Mouse (Mus musculus) neural tube, embryonic 15.5 days (tissue): Measurements from ENCODE around the gene Kirrel. TPM values are rescaled to one million over a fixed set of nuclear protein-coding genes. Genes with fewer than 3 reads are reported as not detected.
A peak's percentile ranks its signal among the peaks of the same experiment; 100 is the strongest.
"Not testable (repeated sequence)": the region's sequence is repeated elsewhere in the genome, so short reads cannot be mapped to it uniquely, and the experiment has no call there.

Experiments
- ATAC-seq: fragments of 200-750 bp; cut with Nextera tagmentation; 2 replicates; pipeline ENCODE4 v1.8.0; 2017; ENCODE audit warnings: mild to moderate bottlenecking, moderate TSS enrichment, moderate library complexity; ENCODE audit not compliant: low FRiP score
- H3K27ac ChIP-seq: fragments of 300-500 bp; sonication (generic); replicated peaks from 2 replicates; pipeline ENCODE4 v1.5.1; 2015; ENCODE audit warnings: mild to moderate bottlenecking, inconsistent platforms
- H3K27me3 ChIP-seq: fragments of 300-500 bp; sonication (generic); replicated peaks from 2 replicates; pipeline ENCODE4 v1.6.1; 2015; ENCODE audit warnings: inconsistent platforms
- H3K36me3 ChIP-seq: fragments of 300-500 bp; sonication (generic); 2 replicates; pipeline ENCODE4 v1.6.1; 2015; ENCODE audit warnings: inconsistent platforms
- H3K4me1 ChIP-seq: fragments of 300-500 bp; sonication (generic); 2 replicates; pipeline ENCODE4 v1.6.1; 2015; ENCODE audit warnings: inconsistent platforms
- H3K4me2 ChIP-seq: fragments of 300-500 bp; sonication (generic); 2 replicates; pipeline ENCODE4 v1.6.1; 2015; ENCODE audit warnings: inconsistent platforms, mild to moderate bottlenecking, moderate library complexity
- H3K4me3 ChIP-seq: fragments of 300-500 bp; sonication (generic); replicated peaks from 2 replicates; pipeline ENCODE4 v1.5.1; 2015; ENCODE audit warnings: mild to moderate bottlenecking, inconsistent platforms
- H3K9ac ChIP-seq: fragments of 300-500 bp; sonication (generic); replicated peaks from 2 replicates; pipeline ENCODE4 v1.6.1; 2015; ENCODE audit warnings: mild to moderate bottlenecking, inconsistent platforms
- H3K9me3 ChIP-seq: fragments of 300-500 bp; sonication (generic); replicated peaks from 2 replicates; pipeline ENCODE4 v1.6.1; 2016; ENCODE audit warnings: inconsistent platforms
- WGBS: fragments of 180-500 bp; shearing (Covaris S2); methylation state at CpG from one replicate; pipeline ENCODE4 v1.1.7; 2015; ENCODE audit warnings: mixed read lengths; 5-methylcytosine and 5-hydroxymethylcytosine counted together
- polyA plus RNA-seq: library from polyadenylated mRNA; unstranded; fragments of >200 nt; fragmentation: Nextera tagmentation; extraction: Ambion mirVana; gene quantifications from 2 replicates; pipeline ENCODE4 v1.2.1, GENCODE M21; 2015

The Kirrel gene
- polyA plus RNA-seq, 1 experiment from 2014 or later = 5.9 TPM

- Histone ChIP-seq H3K4me1 (no peaks in the 10 kb centered on the region; the same call in 1 of the 2 replicates), H3K27me3 (no peaks in the 10 kb centered on the region), H3K4me3 (no peak overlapping the region), H3K36me3 (no peaks in the 10 kb centered on the region), H3K27ac (no peak overlapping the region), H3K9ac (no peak overlapping the region), H3K4me2 (no peak overlapping the region), H3K9me3 (no peaks in the 10 kb centered on the region)
- WGBS = 89% methylated on average over 6 of the region's 6 CpGs
- ATAC-seq = no peak
Measured at GRCm38 (mm10) chr3:87123795-87124194, 50.8 kb downstream of the Kirrel start.

- Histone ChIP-seq H3K4me2 (no peak overlapping the region), H3K27ac (peak overlapping the region; percentile 58; the same call in 1 of the 2 replicates), H3K4me1 (peaks cover 30% of the 10 kb centered on the region), H3K36me3 (no peaks in the 10 kb centered on the region), H3K27me3 (no peaks in the 10 kb centered on the region), H3K9me3 (no peaks in the 10 kb centered on the region), H3K9ac (no peak overlapping the region), H3K4me3 (no peak overlapping the region)
- ATAC-seq = no peak
- WGBS = 39% methylated on average over 9 of the region's 9 CpGs
Measured at GRCm38 (mm10) chr3:87118214-87118613, 56.3 kb downstream of the Kirrel start.

GRCm38 (mm10) chr3:87117632-87118031, 56.9 kb downstream of the Kirrel start:
- Histone ChIP-seq H3K27me3 (no peaks in the 10 kb centered on the region), H3K27ac (0 out of 2 replicates have a peak overlapping the region, but pooled peaks have one; percentile 28), H3K4me3 (no peak overlapping the region), H3K4me2 (no peak overlapping the region), H3K4me1 (peaks cover 30% of the 10 kb centered on the region), H3K9me3 (no peaks in the 10 kb centered on the region), H3K9ac (no peak overlapping the region), H3K36me3 (no peaks in the 10 kb centered on the region)
- ATAC-seq = no peak; the same call in 1 of the 2 replicates
- WGBS = 62% methylated on average over 12 of the region's 12 CpGs

GRCm38 (mm10) chr3:87115726-87116540, 58.6 kb downstream of the Kirrel start:
- Histone ChIP-seq H3K9me3 (no peaks in the 10 kb centered on the region), H3K4me1 (peaks cover 30% of the 10 kb centered on the region), H3K27ac (no peak overlapping the region), H3K4me2 (no peak overlapping the region), H3K4me3 (no peak overlapping the region), H3K36me3 (no peaks in the 10 kb centered on the region), H3K27me3 (no peaks in the 10 kb centered on the region), H3K9ac (no peak overlapping the region)
- ATAC-seq = no peak
- 93% methylated on average over 6 of the region's 6 CpGs for WGBS

GRCm38 (mm10) chr3:87115271-87115670, 59.3 kb downstream of the Kirrel start:
- WGBS = 87% methylated on average over 8 of the region's 8 CpGs

GRCm38 (mm10) chr3:87114801-87115200, 59.7 kb downstream of the Kirrel start:
- H3K27ac ChIP-seq = no peak overlapping the region
- peaks cover 33% of the 10 kb centered on the region for H3K4me1 ChIP-seq
- no peaks in the 10 kb centered on the region for H3K27me3 ChIP-seq
- H3K9me3 ChIP-seq = no peaks in the 10 kb centered on the region
- H3K36me3 ChIP-seq = no peaks in the 10 kb centered on the region
- WGBS = 76% methylated on average over 9 of the region's 9 CpGs
- H3K9ac ChIP-seq = no peak overlapping the region
- no peak overlapping the region for H3K4me3 ChIP-seq
- ATAC-seq = no peak
- H3K4me2 ChIP-seq = no peak overlapping the region

More at GRCm38 (mm10) chr3:87115271-87115670, 59.3 kb downstream of the Kirrel start:
- H3K9ac ChIP-seq = no peak overlapping the region
- no peak overlapping the region for H3K4me3 ChIP-seq
- H3K4me1 ChIP-seq = peaks cover 33% of the 10 kb centered on the region
- H3K9me3 ChIP-seq = no peaks in the 10 kb centered on the region
- H3K27ac ChIP-seq = no peak overlapping the region
- no peak for ATAC-seq
- H3K27me3 ChIP-seq = no peaks in the 10 kb centered on the region
- no peak overlapping the region for H3K4me2 ChIP-seq
- no peaks in the 10 kb centered on the region for H3K36me3 ChIP-seq

- not testable (repeated sequence) for H3K36me3 ChIP-seq, ATAC-seq, H3K9me3 ChIP-seq, H3K27me3 ChIP-seq, H3K9ac ChIP-seq, H3K4me2 ChIP-seq, H3K27ac ChIP-seq, H3K4me3 ChIP-seq
- peaks cover 33% of the 10 kb centered on the region for H3K4me1 ChIP-seq
- 57% methylated on average over 1 of the region's 1 CpGs for WGBS
Measured at GRCm38 (mm10) chr3:87113881-87114280, 60.7 kb downstream of the Kirrel start.

- peaks cover 18% of the 10 kb centered on the region for H3K4me1 ChIP-seq
- H3K27me3 ChIP-seq = no peaks in the 10 kb centered on the region
- no peak overlapping the region for H3K9ac ChIP-seq
- H3K4me3 ChIP-seq = no peak overlapping the region
- H3K4me2 ChIP-seq = no peak overlapping the region
- H3K27ac ChIP-seq = no peak overlapping the region
- ATAC-seq = no peak
- H3K36me3 ChIP-seq = no peaks in the 10 kb centered on the region; the same call in 1 of the 2 replicates
- no peaks in the 10 kb centered on the region for H3K9me3 ChIP-seq
- WGBS = 79% methylated on average over 3 of the region's 3 CpGs
Measured at GRCm38 (mm10) chr3:87112264-87112663, 62.3 kb downstream of the Kirrel start.

GRCm38 (mm10) chr3:87104856-87105255, 69.7 kb downstream of the Kirrel start:
- H3K36me3 ChIP-seq = no peaks in the 10 kb centered on the region; the same call in 1 of the 2 replicates
- WGBS = 66% methylated on average over 2 of the region's 2 CpGs
- H3K9me3 ChIP-seq = no peaks in the 10 kb centered on the region
- ATAC-seq = no peak
- H3K4me3 ChIP-seq = no peak overlapping the region
- H3K27me3 ChIP-seq = no peaks in the 10 kb centered on the region
- H3K4me1 ChIP-seq = peaks cover 28% of the 10 kb centered on the region
- H3K27ac ChIP-seq = no peak overlapping the region
- no peak overlapping the region for H3K4me2 ChIP-seq
- H3K9ac ChIP-seq = no peak overlapping the region

GRCm38 (mm10) chr3:87102346-87102745, 72.2 kb downstream of the Kirrel start:
- WGBS = 18% methylated on average over 7 of the region's 7 CpGs
- H3K27ac ChIP-seq = peak overlapping the region; percentile 51; the same call in 1 of the 2 replicates
- H3K27me3 ChIP-seq = no peaks in the 10 kb centered on the region
- no peak overlapping the region for H3K4me3 ChIP-seq
- no peak overlapping the region for H3K9ac ChIP-seq
- H3K36me3 ChIP-seq = no peaks in the 10 kb centered on the region
- H3K4me2 ChIP-seq = no peak overlapping the region
- peaks cover 48% of the 10 kb centered on the region for H3K4me1 ChIP-seq
- no peaks in the 10 kb centered on the region for H3K9me3 ChIP-seq
- ATAC-seq = no peak

GRCm38 (mm10) chr3:87100911-87101310, 73.6 kb downstream of the Kirrel start:
- peaks cover 49% of the 10 kb centered on the region for H3K4me1 ChIP-seq
- H3K36me3 ChIP-seq = no peaks in the 10 kb centered on the region
- no peak for ATAC-seq
- H3K27me3 ChIP-seq = no peaks in the 10 kb centered on the region
- WGBS = 82% methylated on average over 4 of the region's 4 CpGs
- no peak overlapping the region for H3K4me3 ChIP-seq
- no peak overlapping the region for H3K4me2 ChIP-seq
- H3K27ac ChIP-seq = no peak overlapping the region
- H3K9ac ChIP-seq = no peak overlapping the region
- H3K9me3 ChIP-seq = no peaks in the 10 kb centered on the region
